Mouse (Mus musculus): ENCODE data around the gene Rapgef1. TPM values are rescaled to one million over a fixed set of nuclear protein-coding genes. Genes with fewer than 3 reads are reported as not detected.

The Rapgef1 gene
- polyA plus RNA-seq, 2 experiments, result 20.8 to 51.1 TPM

DNA sequence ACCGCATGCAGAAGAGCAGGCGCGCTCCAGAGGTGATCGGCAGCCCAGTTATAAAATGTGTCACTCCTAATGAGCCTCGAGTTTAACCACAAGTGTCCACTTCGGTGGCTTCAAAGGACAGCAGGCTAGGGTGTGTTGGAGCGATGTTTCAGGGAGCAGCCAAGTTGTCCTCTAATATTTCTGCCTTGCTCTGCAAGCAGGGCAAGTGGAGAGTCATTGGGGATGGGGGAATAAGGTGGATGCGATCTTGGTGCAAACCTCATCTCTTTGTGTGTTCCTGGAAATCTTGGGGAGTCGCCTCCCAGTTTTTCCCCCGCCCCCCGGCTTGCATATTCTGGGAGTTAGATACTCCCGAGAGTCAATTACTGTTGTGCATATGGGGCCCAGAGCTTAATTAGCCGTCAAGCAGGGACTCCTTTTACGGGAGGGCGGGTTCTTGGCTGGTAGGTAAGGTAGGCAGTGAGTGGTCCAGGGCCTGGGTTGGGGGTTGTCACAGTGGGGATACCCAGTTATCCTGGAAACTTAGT lies 844 bp downstream of the Rapgef1 start:
- Histone ChIP-seq H3K27me3 (ENCODE audit: control insufficient read depth, insufficient read depth, low read length) (no peaks in the 10 kb centered on the region), H3K9ac (ENCODE audit: low read depth, low read length, severe bottlenecking) (peak overlapping the region; percentile 95), H3K4me2 (replicated peaks; ENCODE audit: low read depth, low read length, severe bottlenecking) (peak overlapping the region; percentile 82), H3K9me3 (ENCODE audit: control insufficient read depth, low read length) (no peaks in the 10 kb centered on the region), H3K4me1 (ENCODE audit: control insufficient read depth, insufficient read depth, low read length) (peaks cover 20% of the 10 kb centered on the region), H3K36me3 (ENCODE audit: control insufficient read depth, insufficient read depth, low read length) (no peaks in the 10 kb centered on the region), H3K27ac (replicated peaks; ENCODE audit: low read depth, low read length) (peak overlapping the region; percentile 85), H3K4me3 (replicated peaks; ENCODE audit: low read length) (peak overlapping the region; percentile 74)
- DNase-seq (ENCODE audit: low spot score), result no peak
- 4% methylated on average over 15 of the region's 15 CpGs for WGBS
- TF ChIP-seq POLR2A (IDR thresholded peaks at IDR 0.05; ENCODE audit: borderline replicate concordance, extremely low read depth, insufficient read depth, insufficient read length), result no peak
- no peak for ATAC-seq (ENCODE audit: low FRiP score, low read depth)

DNA sequence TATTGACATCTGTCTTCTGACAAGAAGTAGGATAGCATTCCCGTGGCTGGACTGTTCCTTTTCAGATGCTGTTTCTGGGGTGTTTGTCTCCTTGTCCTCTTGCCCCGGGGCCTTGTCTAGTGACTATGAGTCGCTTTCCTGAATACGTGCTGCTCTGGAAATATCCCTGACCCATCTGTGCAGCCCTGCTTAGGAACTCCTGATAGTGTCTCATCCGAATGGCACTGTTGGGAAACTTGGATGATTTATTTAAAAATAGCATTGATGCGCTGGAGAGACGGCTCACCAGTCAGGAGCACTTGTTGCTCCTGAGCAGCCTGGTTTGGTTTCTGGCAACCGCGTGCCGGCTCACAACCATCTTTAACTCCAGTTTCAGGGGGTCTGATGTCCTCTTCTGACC lies 1.6 kb downstream of the Rapgef1 start:
- WGBS, result 71% methylated on average over 10 of the region's 10 CpGs
- no peak overlapping the region for H3K27ac ChIP-seq (replicated peaks; ENCODE audit: low read depth, low read length)
- 0 out of 2 replicates have a peak overlapping the region, but pooled peaks have one; percentile 16 for H3K9ac ChIP-seq (ENCODE audit: low read depth, low read length, severe bottlenecking)
- no peak for TF ChIP-seq POLR2A (IDR thresholded peaks at IDR 0.05; ENCODE audit: borderline replicate concordance, extremely low read depth, insufficient read depth, insufficient read length)
- no peak for DNase-seq (ENCODE audit: low spot score)
- H3K4me1 ChIP-seq (ENCODE audit: control insufficient read depth, insufficient read depth, low read length), result peaks cover 20% of the 10 kb centered on the region
- no peaks in the 10 kb centered on the region for H3K9me3 ChIP-seq (ENCODE audit: control insufficient read depth, low read length)
- no peak for ATAC-seq (ENCODE audit: low FRiP score, low read depth)
- no peaks in the 10 kb centered on the region for H3K36me3 ChIP-seq (ENCODE audit: control insufficient read depth, insufficient read depth, low read length)
- H3K27me3 ChIP-seq (ENCODE audit: control insufficient read depth, insufficient read depth, low read length), result no peaks in the 10 kb centered on the region
- peak overlapping the region; percentile 74; the same call in 1 of the 2 replicates for H3K4me3 ChIP-seq (replicated peaks; ENCODE audit: low read length)
- peak overlapping the region; percentile 82 for H3K4me2 ChIP-seq (replicated peaks; ENCODE audit: low read depth, low read length, severe bottlenecking)

DNA sequence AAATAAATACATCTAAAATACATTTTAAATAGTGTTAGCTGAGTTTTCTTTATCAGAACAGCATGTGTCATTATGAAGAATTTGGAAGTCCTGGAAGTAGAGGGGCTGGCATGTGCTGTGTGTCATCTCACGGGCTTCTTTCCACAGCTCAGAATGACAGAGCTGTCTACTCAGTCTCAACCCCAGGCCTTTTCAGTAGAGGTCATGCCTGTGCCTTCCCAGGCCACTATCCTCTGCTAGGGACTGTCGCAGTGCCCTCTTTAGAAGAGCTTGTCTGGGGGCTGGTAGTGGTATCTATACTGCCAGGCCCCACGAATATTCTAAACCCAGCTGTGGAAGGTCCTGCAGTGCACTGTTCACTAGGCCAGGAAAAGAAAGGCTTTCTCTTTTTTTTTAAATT lies 2.1 kb downstream of the Rapgef1 start:
- Histone ChIP-seq H3K9ac (ENCODE audit: low read depth, low read length, severe bottlenecking) (no peak overlapping the region), H3K36me3 (ENCODE audit: control insufficient read depth, insufficient read depth, low read length) (no peaks in the 10 kb centered on the region), H3K27me3 (ENCODE audit: control insufficient read depth, insufficient read depth, low read length) (no peaks in the 10 kb centered on the region), H3K4me1 (ENCODE audit: control insufficient read depth, insufficient read depth, low read length) (peaks cover 20% of the 10 kb centered on the region), H3K9me3 (ENCODE audit: control insufficient read depth, low read length) (no peaks in the 10 kb centered on the region), H3K4me3 (replicated peaks; ENCODE audit: low read length) (no peak overlapping the region), H3K27ac (replicated peaks; ENCODE audit: low read depth, low read length) (no peak overlapping the region), H3K4me2 (replicated peaks; ENCODE audit: low read depth, low read length, severe bottlenecking) (no peak overlapping the region)
- WGBS, result 85% methylated on average over 3 of the region's 3 CpGs
- no peak for TF ChIP-seq POLR2A (IDR thresholded peaks at IDR 0.05; ENCODE audit: borderline replicate concordance, extremely low read depth, insufficient read depth, insufficient read length)
- no peak for ATAC-seq (ENCODE audit: low FRiP score, low read depth)
- DNase-seq (ENCODE audit: low spot score), result no peak

DNA sequence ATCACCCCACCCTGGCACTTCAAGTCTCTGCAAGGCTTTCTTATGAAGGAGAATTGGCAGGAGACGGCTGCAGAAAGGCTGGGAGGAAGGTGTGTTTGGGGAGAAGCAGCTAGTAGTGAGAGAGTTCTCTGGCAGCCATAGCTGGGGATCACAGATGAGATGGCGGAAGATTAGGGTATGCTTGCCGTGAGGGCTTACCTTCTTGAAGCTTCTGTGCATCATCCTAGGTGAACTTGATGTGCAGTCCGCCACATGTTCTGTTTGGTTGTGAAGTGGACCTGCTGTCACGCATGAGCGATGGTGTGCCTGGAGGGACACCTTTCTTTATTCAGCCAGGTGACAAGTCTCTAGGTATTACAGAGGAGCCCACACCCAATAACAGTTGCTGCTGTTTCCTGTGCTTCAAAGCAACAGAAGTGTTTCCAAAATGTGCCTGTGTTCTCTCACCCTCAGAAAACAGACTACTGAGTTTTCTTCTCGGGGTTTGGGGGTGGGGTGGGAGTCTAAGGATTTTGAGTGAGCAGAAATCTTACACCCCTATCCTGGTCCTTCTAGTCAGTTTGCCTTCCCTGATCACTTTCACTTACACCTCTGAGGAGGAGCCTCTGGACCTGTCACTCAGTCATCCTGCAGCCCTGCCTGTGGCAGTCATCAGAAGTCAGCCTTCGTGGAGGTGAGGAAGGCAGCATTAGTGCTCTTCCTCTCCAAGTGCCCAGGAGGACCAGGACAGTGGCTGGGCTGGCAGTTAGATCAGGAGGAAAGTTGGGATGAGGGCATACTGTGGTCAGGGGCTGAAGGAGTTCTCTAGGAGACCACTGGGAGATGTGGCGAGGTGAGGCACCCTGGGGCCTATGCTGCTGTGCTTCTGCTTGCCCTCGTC lies 2.8 kb downstream of the Rapgef1 start:
- H3K27me3 ChIP-seq (ENCODE audit: control insufficient read depth, insufficient read depth, low read length), result no peaks in the 10 kb centered on the region
- no peak overlapping the region for H3K9ac ChIP-seq (ENCODE audit: low read depth, low read length, severe bottlenecking)
- H3K36me3 ChIP-seq (ENCODE audit: control insufficient read depth, insufficient read depth, low read length), result no peaks in the 10 kb centered on the region
- WGBS, result 78% methylated on average over 10 of the region's 10 CpGs
- peaks cover 20% of the 10 kb centered on the region for H3K4me1 ChIP-seq (ENCODE audit: control insufficient read depth, insufficient read depth, low read length)
- no peak overlapping the region for H3K4me2 ChIP-seq (replicated peaks; ENCODE audit: low read depth, low read length, severe bottlenecking)
- no peak for TF ChIP-seq POLR2A (IDR thresholded peaks at IDR 0.05; ENCODE audit: borderline replicate concordance, extremely low read depth, insufficient read depth, insufficient read length)
- DNase-seq (ENCODE audit: low spot score), result no peak
- ATAC-seq (ENCODE audit: low FRiP score, low read depth), result no peak
- H3K9me3 ChIP-seq (ENCODE audit: control insufficient read depth, low read length), result no peaks in the 10 kb centered on the region
- no peak overlapping the region for H3K4me3 ChIP-seq (replicated peaks; ENCODE audit: low read length)
- no peak overlapping the region for H3K27ac ChIP-seq (replicated peaks; ENCODE audit: low read depth, low read length)

DNA sequence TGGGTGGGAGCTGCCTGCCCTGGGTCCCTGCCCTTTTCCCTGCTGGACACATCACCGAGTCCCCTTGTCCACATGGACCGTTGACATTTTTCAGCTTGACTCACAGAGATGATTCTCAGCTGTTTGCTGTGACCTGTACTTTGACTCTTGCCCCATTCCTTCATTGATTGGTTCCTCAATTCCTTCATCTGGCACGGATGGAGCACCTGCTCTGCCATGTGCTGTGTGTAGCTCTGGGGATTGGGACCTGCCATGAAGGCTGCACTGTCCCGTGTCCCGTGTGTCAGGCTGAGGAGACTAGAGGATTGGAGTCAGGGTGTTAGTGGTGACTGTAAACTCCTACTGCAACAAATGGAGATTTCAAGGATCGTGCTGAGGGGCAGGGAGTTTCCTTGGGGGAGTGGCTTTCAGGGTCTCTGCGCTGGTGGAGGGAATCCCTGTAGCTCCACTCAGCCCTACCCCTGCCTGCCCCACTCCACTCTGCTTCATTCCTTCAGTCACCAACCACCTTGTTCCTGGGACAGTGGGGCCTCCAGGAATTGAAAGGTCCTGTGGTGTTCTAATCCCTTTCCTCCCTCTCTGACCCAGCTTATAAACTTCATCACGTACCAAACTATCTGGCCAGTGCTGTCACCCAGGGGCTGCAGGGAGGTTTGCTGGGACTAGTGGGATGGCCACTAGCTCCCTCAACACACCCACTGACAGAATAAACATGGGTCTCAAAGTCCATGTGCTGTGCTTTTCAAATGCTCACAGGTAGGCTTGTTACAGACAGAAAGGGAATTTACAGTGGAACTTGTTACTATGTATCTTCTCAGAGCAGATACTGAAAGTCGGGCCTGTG lies 3.9 kb downstream of the Rapgef1 start:
- WGBS, result 67% methylated on average over 9 of the region's 9 CpGs
- Histone ChIP-seq H3K4me2 (replicated peaks; ENCODE audit: low read depth, low read length, severe bottlenecking) (no peak overlapping the region), H3K9ac (ENCODE audit: low read depth, low read length, severe bottlenecking) (no peak overlapping the region), H3K36me3 (ENCODE audit: control insufficient read depth, insufficient read depth, low read length) (no peaks in the 10 kb centered on the region), H3K27ac (replicated peaks; ENCODE audit: low read depth, low read length) (no peak overlapping the region), H3K9me3 (ENCODE audit: control insufficient read depth, low read length) (no peaks in the 10 kb centered on the region), H3K4me1 (ENCODE audit: control insufficient read depth, insufficient read depth, low read length) (peaks cover 28% of the 10 kb centered on the region), H3K27me3 (ENCODE audit: control insufficient read depth, insufficient read depth, low read length) (no peaks in the 10 kb centered on the region), H3K4me3 (replicated peaks; ENCODE audit: low read length) (no peak overlapping the region)
- ATAC-seq (ENCODE audit: low FRiP score, low read depth) (no peak), DNase-seq (ENCODE audit: low spot score) (no peak)
- no peak for TF ChIP-seq POLR2A (IDR thresholded peaks at IDR 0.05; ENCODE audit: borderline replicate concordance, extremely low read depth, insufficient read depth, insufficient read length)
